Mouse (Mus musculus) embryo, embryonic 11 days (tissue): ENCODE measurements around the gene B830017H08Rik.

ENCODE experiments used
- DNase-seq: peaks from one replicate; pipeline ENCODE4 v3.0.0-alpha.2; 2015

Gene B830017H08Rik

GRCm38 (mm10) chr16:17832821-17833220 is at the start of gene B830017H08Rik:
Gene B830017H08Rik, plus strand, starts transcription at chr16:17833121.
- DNase-seq: no peak

GRCm38 (mm10) chr16:17785337-17785736 is 47.6 kb upstream of the B830017H08Rik start:
- no peak for DNase-seq

GRCm38 (mm10) chr16:17792728-17793127 is 40.2 kb upstream of the B830017H08Rik start:
- DNase-seq: no peak

- no peak for DNase-seq
Measured at GRCm38 (mm10) chr16:17794047-17794446, 38.9 kb upstream of the B830017H08Rik start.

GRCm38 (mm10) chr16:17795643-17796042 is 37.3 kb upstream of the B830017H08Rik start:
- no peak for DNase-seq

GRCm38 (mm10) chr16:17796519-17796918 is 36.4 kb upstream of the B830017H08Rik start:
- DNase-seq: no peak

GRCm38 (mm10) chr16:17796971-17797811 is 35.7 kb upstream of the B830017H08Rik start, which contains the start of gene Scarf2:
Gene Scarf2, plus strand, starts transcription at chr16:17797282.
- peak; percentile 83 for DNase-seq

GRCm38 (mm10) chr16:17797812-17798311 is 35.1 kb upstream of the B830017H08Rik start:
- peak; percentile 64 for DNase-seq

GRCm38 (mm10) chr16:17798321-17799180 is 34.4 kb upstream of the B830017H08Rik start:
- peak; percentile 83 for DNase-seq

- DNase-seq: no peak
Measured at GRCm38 (mm10) chr16:17799584-17799983, 33.3 kb upstream of the B830017H08Rik start.

- DNase-seq: no peak
Measured at GRCm38 (mm10) chr16:17801777-17802455, 31.0 kb upstream of the B830017H08Rik start.

- no peak for DNase-seq
Measured at GRCm38 (mm10) chr16:17802456-17802838, 30.5 kb upstream of the B830017H08Rik start.

GRCm38 (mm10) chr16:17802839-17803674 is 29.9 kb upstream of the B830017H08Rik start:
- peak; percentile 54 for DNase-seq

- no peak for DNase-seq
Measured at GRCm38 (mm10) chr16:17803675-17804448, 29.1 kb upstream of the B830017H08Rik start.

GRCm38 (mm10) chr16:17804449-17804912 is 28.4 kb upstream of the B830017H08Rik start:
- DNase-seq: peak; percentile 82

GRCm38 (mm10) chr16:17804982-17805381 is 27.9 kb upstream of the B830017H08Rik start:
- no peak for DNase-seq

GRCm38 (mm10) chr16:17806581-17807191 is 26.2 kb upstream of the B830017H08Rik start:
- DNase-seq: no peak

GRCm38 (mm10) chr16:17807192-17808009 is 25.5 kb upstream of the B830017H08Rik start:
- peak; percentile 96 for DNase-seq

GRCm38 (mm10) chr16:17809125-17809524 is 23.8 kb upstream of the B830017H08Rik start:
- no peak for DNase-seq
